Mouse (Mus musculus): ENCODE results near the gene Kpna2. TPM values are rescaled to one million over a fixed set of nuclear protein-coding genes. Genes with fewer than 3 reads are reported as not detected.
A peak's percentile ranks its signal among the peaks of the same experiment; 100 is the strongest.
"Not testable (repeated sequence)": the region's sequence is repeated elsewhere in the genome, so short reads cannot be mapped to it uniquely, and the experiment has no call there.

The Kpna2 gene
- polyA plus RNA-seq, 1 experiment from 2014 or later = 157 TPM

- WGBS = under 1% methylated on average over 106 of the region's 107 CpGs
- DNase-seq (ENCODE audit: low spot score) = peak; percentile 92
- peaks cover 5% of the 10 kb centered on the region for H3K4me1 ChIP-seq (replicated peaks; ENCODE audit: insufficient read depth, low read length)
- no peaks in the 10 kb centered on the region for H3K9me3 ChIP-seq (replicated peaks; ENCODE audit: low read length)
- H3K4me3 ChIP-seq (replicated peaks; ENCODE audit: low read depth, low read length) = peak overlapping the region; percentile 59
- H3K4me2 ChIP-seq (ENCODE audit: low read length) = peak overlapping the region; percentile 92
- no peaks in the 10 kb centered on the region for H3K27me3 ChIP-seq (ENCODE audit: insufficient read depth, low read length)
- peak overlapping the region; percentile 87 for H3K27ac ChIP-seq
- no peak for TF ChIP-seq CTCF (IDR thresholded peaks at IDR 0.05; ENCODE audit: low read depth)
- no peaks in the 10 kb centered on the region for H3K36me3 ChIP-seq (ENCODE audit: insufficient read depth, low read length)
- peak overlapping the region; percentile 74 for H3K9ac ChIP-seq (ENCODE audit: low read depth, low read length)
- ATAC-seq (replicated peaks; ENCODE audit: low FRiP score, low read depth) = peak; percentile 87
These were observed 28.3 kb upstream of the Kpna2 start for GRCm38 (mm10) chr11:107027431-107028274.

DNA sequence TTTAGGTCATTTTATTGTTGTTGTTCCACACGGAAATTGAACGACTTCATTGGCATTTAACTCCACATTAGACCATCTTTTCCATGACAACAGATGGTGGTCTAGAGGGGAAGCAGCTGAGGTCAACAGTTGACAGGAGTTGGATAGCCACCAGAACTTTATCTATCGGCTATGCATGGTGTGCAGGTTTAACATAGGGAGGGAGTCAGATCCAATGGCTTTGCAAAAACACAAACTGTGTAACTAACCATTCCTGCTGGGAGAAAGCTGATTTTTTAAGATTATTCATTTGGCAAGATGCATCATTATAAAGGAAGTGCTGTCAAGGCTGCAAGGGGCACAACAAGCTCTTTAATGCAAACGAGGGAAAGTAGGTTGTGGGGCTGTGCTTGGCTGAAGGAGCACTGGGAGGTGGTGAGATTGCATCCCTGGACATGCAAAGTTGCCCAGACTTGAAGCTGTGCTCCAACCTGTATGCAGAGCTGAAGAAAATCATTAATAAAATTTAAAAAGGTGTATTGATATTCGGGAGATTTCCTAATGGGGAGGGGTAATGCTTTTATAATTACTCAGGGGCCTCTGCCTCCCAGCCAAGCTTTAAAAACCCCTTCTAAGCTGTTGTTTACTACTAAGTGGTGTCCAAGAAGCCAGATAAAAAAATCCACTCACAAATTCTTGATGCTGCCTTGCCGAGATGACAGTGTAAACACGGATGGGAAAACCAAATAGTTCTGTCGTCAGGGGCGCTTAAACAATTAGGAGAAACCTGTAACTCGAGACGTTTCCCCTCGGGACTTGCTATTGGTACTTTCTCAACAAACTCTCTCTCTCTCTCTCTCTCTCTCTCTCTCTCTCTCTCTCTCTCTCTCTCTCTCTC is 27.5 kb upstream of the Kpna2 start:
- no peaks in the 10 kb centered on the region for H3K36me3 ChIP-seq (ENCODE audit: insufficient read depth, low read length)
- H3K27me3 ChIP-seq (ENCODE audit: insufficient read depth, low read length) = no peaks in the 10 kb centered on the region
- ATAC-seq (replicated peaks; ENCODE audit: low FRiP score, low read depth) (no peak), DNase-seq (ENCODE audit: low spot score) (peak; percentile 58)
- H3K4me2 ChIP-seq (ENCODE audit: low read length) = peak overlapping the region; percentile 92
- H3K9ac ChIP-seq (ENCODE audit: low read depth, low read length) = no peak overlapping the region
- H3K4me3 ChIP-seq (replicated peaks; ENCODE audit: low read depth, low read length) = peak overlapping the region; percentile 59
- 6% methylated on average over 12 of the region's 12 CpGs for WGBS
- H3K27ac ChIP-seq = no peak overlapping the region; the same call in 1 of the 2 replicates
- no peaks in the 10 kb centered on the region for H3K9me3 ChIP-seq (replicated peaks; ENCODE audit: low read length)
- no peak for TF ChIP-seq CTCF (IDR thresholded peaks at IDR 0.05; ENCODE audit: low read depth)
- peaks cover 5% of the 10 kb centered on the region for H3K4me1 ChIP-seq (replicated peaks; ENCODE audit: insufficient read depth, low read length)

GRCm38 (mm10) chr11:107025411-107026321 is 26.3 kb upstream of the Kpna2 start, which contains the start of gene 1810010H24Rik:
1810010H24Rik (plus strand) TSS chr11:107025681.
- WGBS = under 1% methylated on average over 45 of the region's 45 CpGs
- no peaks in the 10 kb centered on the region for H3K27me3 ChIP-seq (ENCODE audit: insufficient read depth, low read length)
- H3K4me1 ChIP-seq (replicated peaks; ENCODE audit: insufficient read depth, low read length) = peaks cover 5% of the 10 kb centered on the region
- H3K4me2 ChIP-seq (ENCODE audit: low read length) = peak within 1 kb of the TSS; percentile 92
- no peaks in the 10 kb centered on the region for H3K9me3 ChIP-seq (replicated peaks; ENCODE audit: low read length)
- ATAC-seq (replicated peaks; ENCODE audit: low FRiP score, low read depth) (no peak), DNase-seq (ENCODE audit: low spot score) (peak; percentile 75)
- H3K36me3 ChIP-seq (ENCODE audit: insufficient read depth, low read length) = no peaks in the 10 kb centered on the region
- no peak for TF ChIP-seq CTCF (IDR thresholded peaks at IDR 0.05; ENCODE audit: low read depth)
- peak within 1 kb of the TSS; percentile 49 for H3K4me3 ChIP-seq (replicated peaks; ENCODE audit: low read depth, low read length)
- H3K9ac ChIP-seq (ENCODE audit: low read depth, low read length) = peak within 1 kb of the TSS; percentile 58
- peak within 1 kb of the TSS; percentile 68 for H3K27ac ChIP-seq

- TF ChIP-seq CTCF (IDR thresholded peaks at IDR 0.05; ENCODE audit: low read depth) = no peak
- 21% methylated on average over 4 of the region's 4 CpGs for WGBS
- peak; percentile 61 for DNase-seq (ENCODE audit: low spot score)
- ATAC-seq (replicated peaks; ENCODE audit: low FRiP score, low read depth) = no peak
- no peak overlapping the region for H3K4me3 ChIP-seq (replicated peaks; ENCODE audit: low read depth, low read length)
- H3K27ac ChIP-seq = peak overlapping the region; percentile 55; the same call in 1 of the 2 replicates
- H3K36me3 ChIP-seq (ENCODE audit: insufficient read depth, low read length) = no peaks in the 10 kb centered on the region
- no peaks in the 10 kb centered on the region for H3K9me3 ChIP-seq (replicated peaks; ENCODE audit: low read length)
- no peaks in the 10 kb centered on the region for H3K27me3 ChIP-seq (ENCODE audit: insufficient read depth, low read length)
- peak overlapping the region; percentile 92 for H3K4me2 ChIP-seq (ENCODE audit: low read length)
- H3K9ac ChIP-seq (ENCODE audit: low read depth, low read length) = no peak overlapping the region
- peaks cover 5% of the 10 kb centered on the region for H3K4me1 ChIP-seq (replicated peaks; ENCODE audit: insufficient read depth, low read length)
These were observed 25.1 kb upstream of the Kpna2 start for GRCm38 (mm10) chr11:107024406-107024805.

DNA sequence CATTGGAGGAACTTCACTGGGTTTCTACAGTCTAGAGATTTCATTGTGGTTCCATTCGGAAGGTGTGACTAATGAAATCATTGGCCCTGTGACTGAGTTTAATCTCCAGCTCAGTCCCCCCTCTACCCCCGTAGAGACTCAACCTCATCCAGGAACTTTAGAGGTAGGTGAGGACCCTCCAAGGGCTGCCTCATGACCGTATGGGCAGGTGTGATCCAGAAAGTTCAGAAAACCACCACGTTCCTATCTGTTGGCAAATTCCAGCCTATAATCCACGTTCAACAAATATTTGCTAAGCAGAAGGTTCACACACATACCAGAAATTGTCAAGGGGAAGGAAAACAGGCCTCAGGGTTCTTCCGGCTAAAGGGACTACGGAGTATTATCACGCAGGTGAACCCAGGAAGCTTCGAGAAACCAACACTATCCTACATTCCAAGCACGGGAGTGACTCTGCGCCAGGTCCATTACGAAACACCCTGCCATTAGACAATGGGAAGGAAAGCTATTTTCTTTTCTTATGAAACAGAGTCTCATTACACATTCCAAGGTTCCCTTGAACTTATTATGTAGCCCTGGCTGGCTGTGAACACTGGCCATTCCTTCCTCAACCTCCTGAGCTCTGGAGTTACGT is 22.8 kb upstream of the Kpna2 start:
- no peak for TF ChIP-seq CTCF (IDR thresholded peaks at IDR 0.05; ENCODE audit: low read depth)
- no peaks in the 10 kb centered on the region for H3K9me3 ChIP-seq (replicated peaks; ENCODE audit: low read length)
- H3K27ac ChIP-seq = no peak overlapping the region
- no peaks in the 10 kb centered on the region for H3K27me3 ChIP-seq (ENCODE audit: insufficient read depth, low read length)
- H3K9ac ChIP-seq (ENCODE audit: low read depth, low read length) = no peak overlapping the region
- H3K4me3 ChIP-seq (replicated peaks; ENCODE audit: low read depth, low read length) = no peak overlapping the region
- ATAC-seq (replicated peaks; ENCODE audit: low FRiP score, low read depth) (no peak), DNase-seq (ENCODE audit: low spot score) (no peak)
- peaks cover 5% of the 10 kb centered on the region for H3K4me1 ChIP-seq (replicated peaks; ENCODE audit: insufficient read depth, low read length)
- H3K36me3 ChIP-seq (ENCODE audit: insufficient read depth, low read length) = no peaks in the 10 kb centered on the region
- no peak overlapping the region for H3K4me2 ChIP-seq (ENCODE audit: low read length)
- WGBS = 89% methylated on average over 13 of the region's 13 CpGs

DNA sequence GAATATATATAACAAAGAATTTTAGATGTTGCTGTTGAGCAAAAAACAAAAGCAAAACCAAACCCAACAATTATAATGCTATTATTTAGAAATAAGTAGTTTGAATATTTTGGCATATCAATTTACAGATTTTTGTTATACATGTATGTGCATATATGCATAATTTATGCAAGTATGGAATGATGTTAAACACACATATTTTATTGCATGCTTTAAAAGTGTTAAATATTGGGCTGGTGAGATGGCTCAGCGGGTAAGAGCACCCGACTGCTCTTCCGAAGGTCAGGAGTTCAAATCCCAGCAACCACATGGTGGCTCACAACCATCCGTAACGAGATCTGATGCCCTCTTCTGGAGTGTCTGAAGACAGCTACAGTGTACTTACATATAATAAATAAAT is 20.4 kb upstream of the Kpna2 start:
- not testable (repeated sequence) for H3K36me3 ChIP-seq (ENCODE audit: insufficient read depth, low read length); ATAC-seq (replicated peaks; ENCODE audit: low FRiP score, low read depth)
- 94% methylated on average over 3 of the region's 5 CpGs for WGBS

More for the DNA sequence above, 20.4 kb upstream of the Kpna2 start:
- H3K9ac ChIP-seq (ENCODE audit: low read depth, low read length); H3K27ac ChIP-seq; H3K4me3 ChIP-seq (replicated peaks; ENCODE audit: low read depth, low read length); H3K4me2 ChIP-seq (ENCODE audit: low read length); H3K27me3 ChIP-seq (ENCODE audit: insufficient read depth, low read length); DNase-seq (ENCODE audit: low spot score); H3K4me1 ChIP-seq (replicated peaks; ENCODE audit: insufficient read depth, low read length); H3K9me3 ChIP-seq (replicated peaks; ENCODE audit: low read length): not testable (repeated sequence)
